Mouse (Mus musculus): Measurements from ENCODE around the gene Plbd1. TPM values are rescaled to one million over a fixed set of nuclear protein-coding genes. Genes with fewer than 3 reads are reported as not detected.

The Plbd1 gene
- polyA plus RNA-seq (2017; shearing (Covaris generic)), result 1 to 10 TPM in 1 of 2 experiments, under 1 TPM in 1; 0.59 to 4.0 TPM

GRCm38 (mm10) chr6:136661706-136662016 lies at the start of gene Plbd1:
Plbd1 (minus strand) TSS chr6:136661928.

Other genes with a start within 250 kb of the Plbd1 start
- gene E330021D16Rik, start 246.4 kb downstream of the Plbd1 start, polyA plus RNA-seq (2017; shearing (Covaris generic)), result 1 to 10 TPM; 1.8 to 2.3 TPM
- 100 to 1,000 TPM; 103 to 120 TPM for gene Atf7ip, start 155.8 kb downstream of the Plbd1 start, polyA plus RNA-seq (2017; shearing (Covaris generic))
- under 1 TPM in 1 of 2 experiments, not detected in 1; 0.28 TPM for gene Gucy2c, start 119.8 kb upstream of the Plbd1 start, polyA plus RNA-seq (2017; shearing (Covaris generic))
- 1 to 10 TPM; 1.5 to 1.6 TPM for gene Hist4h4, start 142.5 kb upstream of the Plbd1 start, polyA plus RNA-seq (2017; shearing (Covaris generic))
- 100 to 1,000 TPM; 142 to 168 TPM for gene H2afj, start 146.3 kb upstream of the Plbd1 start, polyA plus RNA-seq (2017; shearing (Covaris generic))
- gene BC049715, start 165.7 kb upstream of the Plbd1 start, polyA plus RNA-seq (2017; shearing (Covaris generic)), result 1 to 10 TPM; 3.4 to 4.0 TPM
- 100 to 1,000 TPM; 104 to 132 TPM for gene Wbp11, start 166.3 kb upstream of the Plbd1 start, polyA plus RNA-seq (2017; shearing (Covaris generic))
- gene Smco3, start 173.5 kb upstream of the Plbd1 start, polyA plus RNA-seq (2017; shearing (Covaris generic)), result not detected
- gene Art4, start 195.8 kb upstream of the Plbd1 start, polyA plus RNA-seq (2017; shearing (Covaris generic)), result 1 to 10 TPM; 1.9 to 3.8 TPM
- gene Mgp, start 213.9 kb upstream of the Plbd1 start, polyA plus RNA-seq (2017; shearing (Covaris generic)), result not detected